Mouse (Mus musculus) neural tube, embryonic 10.5 days (tissue): ENCODE data around the gene Vti1a.

Experiments used
- DNase-seq: peaks from one replicate; pipeline ENCODE4 v3.0.0-alpha.2; 2017; ENCODE audit warnings: low spot score; ENCODE audit errors: extremely low spot score

Gene Vti1a

DNA sequence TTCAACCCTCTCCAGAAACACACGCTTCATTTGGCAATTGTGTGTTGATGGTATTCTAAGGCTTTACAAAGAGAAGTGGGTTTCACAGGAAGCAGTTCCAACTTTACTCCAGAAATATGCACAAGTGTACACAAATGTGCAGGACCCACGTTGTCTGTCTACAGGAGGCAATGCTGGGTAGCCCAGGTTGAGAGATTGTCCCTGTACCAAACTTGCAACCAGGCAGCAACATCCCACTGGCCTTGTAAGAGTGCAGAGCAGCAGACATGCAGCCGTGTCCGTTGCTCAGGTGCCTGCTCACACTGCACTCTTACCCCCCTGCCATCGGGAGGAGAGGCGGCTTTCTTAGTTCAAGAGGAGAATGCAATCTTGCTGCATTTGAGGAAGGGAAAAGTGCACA, 133.4 kb downstream of the Vti1a start:
- no peak for DNase-seq

DNA sequence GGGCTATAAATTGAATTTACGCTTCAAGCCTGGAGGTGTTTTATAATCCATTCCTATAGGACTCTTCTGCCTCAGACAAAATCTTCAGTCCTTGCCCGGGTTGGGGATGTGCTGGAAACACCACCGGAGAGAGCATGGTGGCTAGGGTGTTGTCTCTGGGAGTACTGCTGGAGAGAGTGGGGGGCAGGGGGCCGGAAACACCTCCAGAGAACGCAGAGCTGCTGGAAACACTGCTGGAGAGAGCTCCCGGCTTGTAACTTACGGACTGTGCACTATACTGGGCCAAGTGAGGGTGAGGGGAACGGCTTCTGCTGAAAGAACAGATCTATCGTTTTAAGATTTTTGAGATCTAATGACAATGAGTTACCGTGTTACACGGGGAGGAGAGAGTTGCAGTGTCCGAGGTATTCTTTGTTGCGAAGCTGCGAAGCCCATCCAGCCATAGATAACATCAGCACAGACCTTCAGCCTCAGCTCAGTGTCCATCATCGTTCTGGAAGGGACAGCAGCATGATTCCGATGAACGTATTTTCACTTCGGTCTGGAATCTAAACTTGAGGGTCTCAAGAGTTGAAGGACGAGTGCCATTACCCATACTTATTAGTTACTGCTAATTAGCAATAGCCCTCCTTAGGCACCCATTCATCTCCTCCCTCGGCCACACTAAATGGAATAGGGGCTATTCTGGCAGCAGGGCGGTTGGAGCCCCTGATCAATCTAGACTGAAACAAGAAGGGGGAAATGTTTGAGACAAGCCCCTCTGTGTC, 140.4 kb downstream of the Vti1a start:
- DNase-seq, result no peak

DNA sequence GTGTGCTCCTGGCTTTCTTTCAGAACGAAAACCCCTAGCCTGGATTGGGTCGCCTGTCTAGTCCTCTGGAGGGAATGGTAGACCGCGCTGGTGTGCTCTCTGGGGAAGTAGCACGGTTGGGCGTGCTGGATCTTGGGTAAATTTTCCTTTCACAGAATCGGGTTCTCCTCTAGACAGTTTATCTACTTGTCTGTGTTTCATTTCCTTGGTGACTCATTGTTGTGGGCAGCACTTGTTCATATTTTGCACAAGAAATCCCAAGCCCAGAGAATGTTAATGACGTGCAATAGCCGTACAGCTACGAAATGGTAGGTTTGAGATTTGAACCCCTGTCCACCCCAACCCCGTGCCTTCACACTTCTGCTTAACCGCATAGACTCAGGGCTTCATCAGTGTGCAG, 145.9 kb downstream of the Vti1a start:
- DNase-seq, result no peak

DNA sequence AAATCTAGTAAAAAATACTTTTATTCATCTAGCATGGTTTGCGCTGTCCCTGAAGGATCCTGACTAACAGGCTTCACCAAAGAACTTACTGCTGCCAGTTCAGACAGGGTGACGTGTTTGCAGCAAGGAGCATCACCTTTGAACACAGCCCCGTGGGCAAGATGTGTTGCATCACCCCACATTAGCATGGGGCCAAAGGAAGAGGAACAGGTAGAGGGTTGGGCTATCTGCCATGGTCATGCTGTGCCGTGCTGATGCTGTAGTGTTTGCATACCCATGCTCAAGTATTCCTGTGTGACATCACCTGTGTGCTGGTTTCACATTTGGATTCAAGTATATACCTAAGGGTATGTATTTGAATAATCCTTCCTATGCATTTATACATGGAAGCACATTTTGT, 147.6 kb downstream of the Vti1a start:
- no peak for DNase-seq

DNA sequence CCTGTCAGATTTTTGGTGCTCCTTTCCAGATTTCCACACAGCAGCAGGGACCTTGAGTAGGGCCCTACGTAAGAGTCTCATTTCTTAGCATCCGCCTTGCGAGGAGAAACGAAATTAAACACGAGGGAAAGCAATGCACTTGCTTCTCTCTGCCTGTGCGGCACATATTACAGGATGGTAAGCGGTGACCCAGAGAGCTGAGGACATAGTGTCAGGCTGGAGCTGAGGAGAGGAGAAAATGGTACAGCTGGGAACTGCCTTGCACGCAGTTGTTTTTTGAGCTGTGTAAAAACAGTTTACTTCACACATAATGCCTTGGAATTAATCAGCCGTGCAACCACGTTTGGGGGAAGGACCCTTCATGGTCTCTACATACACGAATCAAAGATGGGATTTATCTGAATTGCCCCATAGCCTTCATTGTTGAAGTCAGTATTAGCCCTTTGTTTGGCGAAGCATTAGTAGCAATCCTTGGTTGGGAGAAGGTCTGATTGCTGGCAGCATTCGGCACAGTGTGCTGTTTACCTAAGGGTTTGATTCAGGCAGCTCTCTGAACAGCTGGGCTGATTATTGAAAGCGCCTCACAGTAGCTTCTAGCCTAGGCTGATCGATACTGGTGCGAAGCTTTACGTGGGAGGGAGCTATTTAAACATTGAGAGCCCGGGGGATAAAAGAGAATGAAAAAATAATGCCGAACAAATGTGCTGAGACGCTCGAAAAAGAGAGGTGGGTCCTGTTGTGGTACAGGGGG, 153.4 kb downstream of the Vti1a start:
- DNase-seq, result no peak

DNA sequence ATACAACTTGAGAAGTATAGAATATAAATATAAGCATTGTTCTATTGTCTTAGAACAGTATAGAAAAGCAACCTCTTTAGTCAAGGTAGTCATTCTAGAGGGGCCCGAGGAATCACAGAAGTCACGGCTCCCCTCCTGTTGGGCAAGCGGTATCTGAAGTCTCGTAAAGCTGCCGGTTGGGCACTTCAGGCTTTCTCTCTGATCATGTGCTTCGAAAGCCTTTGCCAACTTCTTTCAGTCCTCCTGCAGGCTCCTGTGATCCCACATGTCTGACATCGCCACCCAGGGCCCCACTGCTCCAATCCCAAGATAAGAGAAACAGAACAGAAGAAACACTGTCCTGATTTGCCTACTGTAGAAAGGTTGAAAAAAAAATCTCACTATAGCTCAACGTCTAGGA, 156.5 kb downstream of the Vti1a start:
- no peak for DNase-seq

DNA sequence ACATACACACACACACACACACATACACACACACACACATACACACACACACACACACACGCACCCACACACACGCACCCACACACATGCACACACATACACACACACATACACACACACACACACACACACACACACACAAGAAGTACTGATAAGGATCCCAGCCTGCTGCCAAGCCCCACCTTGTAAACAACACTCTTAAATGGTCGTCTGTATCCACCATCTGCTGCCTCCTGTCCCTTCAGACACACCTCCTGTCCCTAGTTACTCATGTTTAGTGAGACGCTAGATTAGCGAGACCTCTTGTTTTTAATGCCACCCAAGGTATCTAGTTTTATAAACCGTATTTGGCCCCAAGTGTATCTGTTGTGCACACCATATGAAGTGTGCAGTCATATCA, 158.1 kb downstream of the Vti1a start:
- no peak for DNase-seq

DNA sequence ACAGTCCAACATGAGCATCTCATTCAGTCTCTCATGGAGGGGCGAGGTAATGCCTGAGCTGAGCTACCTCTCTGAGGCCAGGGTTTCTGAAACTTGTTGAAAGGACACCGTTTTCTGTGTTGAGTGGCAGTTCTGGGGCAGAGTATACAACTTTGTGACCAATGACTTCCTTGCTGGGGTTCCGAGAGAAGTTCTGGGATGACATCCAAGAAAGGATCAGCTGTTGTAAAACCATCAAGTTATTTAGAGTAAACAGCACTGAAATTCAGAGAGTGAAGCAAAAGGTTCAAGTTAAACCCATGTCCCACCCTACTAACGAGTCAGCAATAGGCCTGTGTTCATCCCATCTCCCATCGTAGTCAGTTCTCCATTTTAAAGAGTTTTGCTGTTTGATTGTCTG, 164.4 kb downstream of the Vti1a start:
- DNase-seq, result no peak

DNA sequence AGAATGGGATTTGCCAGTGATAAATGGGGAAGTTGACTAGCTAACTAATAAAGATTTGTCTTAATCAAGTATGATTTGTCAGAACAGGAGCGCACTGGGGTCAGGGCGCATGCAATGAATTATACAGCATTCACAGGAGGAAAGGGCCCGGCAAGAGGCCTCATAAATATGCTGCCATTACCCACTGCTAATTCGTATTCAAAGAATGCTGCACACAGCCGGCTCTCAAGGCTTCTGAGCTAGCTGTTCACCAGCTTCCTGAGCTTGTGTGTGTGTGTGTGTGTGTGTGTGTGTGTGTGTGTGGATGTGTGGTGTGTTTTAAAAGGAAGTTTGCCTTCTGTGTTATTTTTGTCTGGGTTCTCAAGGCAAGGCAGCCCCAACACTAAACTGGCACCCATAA, 165.2 kb downstream of the Vti1a start:
- DNase-seq, result no peak

DNA sequence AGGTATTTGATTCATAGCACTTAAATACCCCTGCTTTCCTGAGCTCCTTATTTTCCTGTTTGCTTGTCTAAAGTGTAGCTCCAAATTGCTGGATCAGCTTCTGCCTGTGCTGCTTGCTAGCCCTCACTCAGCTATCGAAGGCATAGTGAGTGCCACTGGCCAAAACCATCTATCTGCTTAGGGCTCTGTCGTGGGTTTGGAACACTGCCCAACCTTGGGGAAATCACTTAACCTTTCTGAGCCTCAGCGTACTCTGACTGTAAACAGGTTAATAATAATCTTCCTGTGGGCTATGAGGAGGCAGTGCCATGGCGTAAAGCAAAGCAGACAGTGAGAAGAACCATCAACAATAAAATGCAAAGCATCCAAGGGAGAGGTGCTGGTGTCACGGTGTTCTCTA, 167.4 kb downstream of the Vti1a start:
- no peak for DNase-seq

DNA sequence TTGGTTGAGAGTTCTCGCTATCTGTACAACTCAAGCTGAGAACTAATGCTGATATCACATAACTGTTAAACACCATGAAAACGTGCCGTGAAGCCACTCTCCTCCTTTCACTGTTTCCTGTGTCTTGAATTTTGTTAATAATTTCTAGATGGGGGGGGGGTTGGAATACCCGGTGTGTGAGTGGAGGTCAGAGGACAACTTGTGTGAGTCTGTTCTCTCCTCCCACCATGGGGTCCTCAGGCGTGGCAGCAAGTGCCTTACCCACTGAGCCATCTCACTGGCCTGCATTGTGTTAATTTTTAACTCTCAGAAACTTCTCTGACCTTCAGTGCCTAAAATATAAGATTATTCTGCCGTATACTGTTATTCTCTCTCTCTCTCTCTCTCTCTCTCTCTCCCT, 168.5 kb downstream of the Vti1a start:
- DNase-seq, result no peak

DNA sequence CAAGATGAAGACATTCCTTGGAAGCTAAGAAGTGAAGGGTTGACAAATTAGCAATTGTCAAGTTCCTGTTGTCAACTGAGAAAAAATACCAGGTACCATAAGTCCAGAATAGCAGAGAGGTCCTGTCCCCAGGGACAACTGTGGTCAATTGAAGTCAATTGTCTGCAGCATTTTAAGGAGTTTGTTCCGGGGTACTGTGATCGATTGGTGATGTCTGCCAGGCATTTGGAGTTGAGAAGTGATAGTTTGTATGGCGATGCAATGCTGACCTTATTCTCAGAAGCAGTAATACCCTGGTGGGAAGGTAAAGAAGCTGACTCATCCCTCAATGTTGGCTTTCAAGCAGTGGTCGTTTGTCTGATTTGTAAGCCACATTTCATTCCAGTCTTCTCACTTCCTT, 170.4 kb downstream of the Vti1a start:
- DNase-seq, result no peak

DNA sequence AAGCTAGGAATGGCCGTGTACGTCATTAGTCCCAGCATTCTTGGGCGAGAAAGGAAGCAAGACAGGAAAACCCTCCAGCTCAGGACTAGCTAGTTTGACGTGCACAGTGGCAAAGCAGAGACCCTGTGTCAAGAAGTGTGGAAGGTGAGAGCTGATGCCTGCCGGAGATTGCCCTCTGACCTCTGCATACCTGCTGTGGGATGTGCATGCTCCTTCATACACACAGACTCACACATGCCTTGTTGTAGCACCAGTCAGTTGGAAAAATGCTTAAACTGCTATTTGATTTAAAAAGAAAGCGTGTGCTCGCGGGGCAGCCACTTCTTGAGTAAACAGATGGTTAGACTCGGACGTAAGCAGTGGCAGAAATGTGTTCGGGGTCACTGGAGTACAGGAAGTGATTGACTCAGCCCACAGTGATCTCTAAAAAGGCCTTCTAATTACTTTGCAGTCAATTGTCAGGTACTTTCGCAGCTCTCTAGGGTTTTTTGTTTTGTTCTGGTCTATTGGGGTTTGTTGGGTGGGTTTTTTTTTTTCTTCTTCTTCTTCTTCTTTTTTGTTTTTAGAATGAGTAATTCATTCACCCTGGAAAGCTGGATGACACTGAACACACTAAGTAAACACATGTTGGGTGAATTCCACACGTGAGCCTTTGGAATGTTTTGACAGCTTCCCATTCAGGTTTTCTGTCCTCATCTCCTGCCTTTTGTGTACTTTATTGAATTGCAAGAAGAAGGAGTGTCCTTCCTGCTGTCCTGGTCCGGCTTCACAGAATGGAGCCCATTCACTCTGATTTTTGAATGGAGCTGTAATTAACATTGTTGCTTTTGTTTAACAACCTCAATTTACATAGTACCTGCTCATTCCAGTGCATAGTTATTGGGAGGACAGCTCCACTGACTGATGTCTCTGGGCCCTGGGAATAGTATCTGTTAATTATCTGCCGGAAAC, 175.3 kb downstream of the Vti1a start:
- DNase-seq, result no peak

DNA sequence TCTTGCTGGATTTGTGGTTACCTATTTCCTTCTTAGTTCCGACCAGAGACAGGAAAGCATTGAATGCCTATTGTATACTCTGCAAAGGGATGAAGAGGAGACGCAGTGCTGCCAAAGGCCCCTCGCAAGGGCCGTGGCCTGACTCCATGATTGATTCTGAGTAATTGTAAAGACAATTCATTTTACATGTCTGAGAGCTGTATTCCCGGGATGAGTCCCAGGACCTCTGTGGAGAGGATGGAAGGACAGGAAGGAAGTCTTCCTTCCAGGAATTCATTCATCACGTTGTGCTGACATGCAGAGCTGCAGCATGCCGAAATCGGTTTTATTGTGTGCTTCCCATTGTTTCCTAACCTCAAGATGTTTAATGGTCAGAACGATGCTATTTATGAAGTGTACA, 180.2 kb downstream of the Vti1a start:
- DNase-seq, result no peak

DNA sequence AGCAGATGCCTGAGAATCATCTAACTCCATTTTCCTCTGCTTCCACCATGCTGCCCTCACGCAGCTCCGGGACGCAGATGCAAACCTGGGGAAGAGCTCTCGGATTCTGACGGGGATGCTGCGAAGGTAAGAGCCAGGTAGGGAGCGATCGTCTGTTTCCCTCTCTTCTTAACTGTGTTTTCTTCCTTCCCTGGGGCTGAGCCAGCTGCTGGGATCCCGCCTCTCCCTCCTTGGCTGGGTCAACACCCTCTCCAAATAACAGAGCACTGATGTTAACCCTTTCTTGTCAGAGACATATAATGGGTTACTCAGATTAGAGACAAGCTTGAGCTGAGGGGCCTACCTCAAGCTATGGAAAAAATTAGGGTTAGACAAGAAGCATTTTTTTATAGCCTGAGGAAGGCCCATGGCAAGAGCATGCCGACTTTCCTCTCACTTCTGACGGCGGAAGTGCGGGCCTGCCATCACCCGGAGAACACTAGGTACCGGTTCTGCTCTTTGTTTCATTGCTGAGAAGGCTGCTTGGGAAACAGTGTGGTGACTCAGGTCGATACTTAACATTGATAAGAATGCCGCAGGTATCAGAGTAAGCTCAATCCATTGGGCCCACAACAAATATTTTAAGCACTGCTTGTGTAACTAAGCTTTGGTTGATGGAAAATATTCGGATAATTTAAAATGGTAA, 183.2 kb downstream of the Vti1a start:
- DNase-seq, result no peak

DNA sequence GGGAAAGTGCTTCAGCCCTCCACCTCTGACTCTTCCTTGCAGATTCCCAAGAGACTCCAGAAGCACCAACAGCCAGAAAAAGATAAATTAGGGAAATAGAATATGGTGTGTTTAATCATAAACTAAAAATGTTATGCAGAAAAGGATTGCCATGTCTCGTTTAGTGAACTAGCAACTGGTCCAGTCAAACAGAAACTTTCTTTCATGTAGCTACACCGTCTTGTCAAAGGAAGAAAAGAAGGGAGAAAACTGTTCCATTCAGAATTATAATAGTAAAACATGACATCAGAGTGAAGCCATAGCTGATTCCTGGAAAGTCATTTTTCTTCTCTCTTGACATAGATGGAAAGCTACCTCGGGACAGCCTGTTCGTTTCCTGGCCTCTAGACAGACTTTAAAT, 185.9 kb downstream of the Vti1a start:
- DNase-seq, result no peak

DNA sequence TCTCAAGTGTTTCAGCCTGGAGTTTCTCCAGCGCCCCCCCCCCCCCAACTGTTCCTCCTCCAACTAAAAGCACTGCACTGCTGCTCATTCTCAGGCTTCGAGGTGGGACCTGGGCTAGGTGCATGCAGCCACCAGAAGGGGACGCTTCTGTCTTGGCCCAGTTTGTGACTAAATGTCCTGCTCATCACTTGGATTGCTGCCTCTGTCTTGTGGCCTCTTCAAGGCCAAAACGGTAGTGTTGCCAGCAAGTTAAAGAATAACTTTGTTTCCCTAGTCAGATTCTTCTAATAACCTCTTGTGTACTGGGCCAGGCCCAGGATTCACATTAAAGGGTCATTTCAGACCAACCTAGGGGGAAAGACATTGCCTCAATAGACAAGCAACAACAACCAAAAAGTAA, 187.7 kb downstream of the Vti1a start:
- no peak for DNase-seq

DNA sequence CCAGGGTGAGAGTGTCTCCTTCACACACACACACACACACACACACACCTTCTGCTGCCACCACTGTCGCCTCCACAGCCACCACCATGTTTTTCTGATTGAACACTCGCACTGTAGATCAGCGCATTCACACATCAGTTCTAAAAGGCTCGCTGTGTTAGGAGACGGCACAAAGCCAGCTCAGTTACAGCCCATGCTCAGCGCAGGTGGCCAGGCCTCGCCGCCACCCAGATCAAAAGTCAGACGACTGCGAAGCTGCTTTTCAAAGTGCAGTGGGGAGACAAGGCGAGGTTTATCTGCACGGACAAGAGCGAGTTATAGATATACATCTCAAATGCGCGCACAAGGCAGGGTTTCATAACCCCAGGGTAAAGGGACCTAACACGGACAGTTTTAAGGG, 191.7 kb downstream of the Vti1a start:
- no peak for DNase-seq

DNA sequence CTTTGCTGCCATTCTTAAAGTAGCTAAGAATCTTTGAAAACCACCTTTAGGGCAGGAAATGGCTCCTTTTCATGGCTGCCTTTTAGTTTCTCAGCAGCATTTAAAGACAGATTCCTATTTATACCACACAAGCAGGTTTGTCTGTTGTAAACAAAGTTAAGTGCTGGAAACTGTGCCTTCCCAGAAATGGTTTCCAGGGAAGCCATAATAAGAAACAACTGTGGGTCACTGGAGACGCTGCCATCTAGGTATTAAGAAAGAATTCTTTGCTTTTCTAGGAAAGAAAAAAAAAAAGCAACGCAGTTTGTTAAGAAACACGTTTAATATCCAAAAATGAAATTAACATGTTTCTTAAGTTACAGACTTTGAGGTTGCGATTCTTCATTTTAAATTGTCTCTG, 192.1 kb downstream of the Vti1a start:
- DNase-seq, result no peak

DNA sequence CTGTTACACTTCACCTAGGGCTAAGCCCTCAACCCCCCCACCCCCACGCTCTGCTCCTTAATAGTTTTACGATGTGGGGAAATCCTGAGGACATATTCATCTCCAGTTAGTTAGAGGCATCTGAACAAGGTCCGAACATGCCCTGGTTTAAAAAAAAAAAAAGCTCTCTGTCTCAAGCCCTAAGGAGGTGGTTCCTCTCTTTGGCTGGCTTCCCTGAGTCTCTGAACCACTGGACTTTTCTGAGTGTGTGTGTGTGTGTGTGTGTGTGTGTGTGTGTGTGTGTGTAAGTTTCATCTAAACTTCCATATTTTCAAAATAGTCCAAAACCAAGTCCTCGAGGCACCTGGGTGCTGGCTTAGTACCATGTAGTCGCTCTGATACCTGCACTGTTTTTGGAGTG, 192.9 kb downstream of the Vti1a start:
- DNase-seq, result no peak

DNA sequence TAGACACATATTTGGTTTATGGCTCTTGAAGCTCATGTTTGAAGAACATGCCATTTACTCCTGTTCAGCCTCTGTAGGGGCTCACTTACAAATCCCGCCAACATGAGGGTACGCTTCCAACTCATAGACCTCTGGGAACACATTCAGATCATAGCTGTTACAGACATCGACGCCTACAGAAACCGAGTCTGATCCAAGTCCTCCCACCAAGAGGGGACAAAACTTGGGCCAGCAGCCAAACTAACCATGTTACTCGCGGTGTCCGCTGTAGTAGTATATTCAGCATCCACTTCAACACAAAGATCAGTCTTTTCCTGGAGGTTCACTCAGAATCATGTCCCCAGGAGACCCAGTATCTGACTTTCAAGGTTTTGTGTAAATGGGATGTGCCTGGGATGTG, 193.5 kb downstream of the Vti1a start:
- DNase-seq, result no peak
